Mouse (Mus musculus) splenic B cell, adult 2 months (primary cell): ENCODE results near the gene 4931428F04Rik.

Source experiments
- DNase-seq: peaks from one replicate; pipeline ENCODE4 v3.0.0-alpha.2; 2011; ENCODE audit warnings: low read depth, low spot score
- H3K27me3 ChIP-seq: 2 replicates; pipeline ENCODE4 v1.6.1; 2012; ENCODE audit warnings: mild to moderate bottlenecking, low read length, moderate library complexity, mixed read lengths; ENCODE audit not compliant: control insufficient read depth, poor library complexity, insufficient read depth, severe bottlenecking
- H3K36me3 ChIP-seq: 2 replicates; pipeline ENCODE4 v1.6.1; 2012; ENCODE audit warnings: mild to moderate bottlenecking, low read length, moderate library complexity, mixed read lengths; ENCODE audit not compliant: control insufficient read depth, poor library complexity, insufficient read depth, severe bottlenecking

Gene 4931428F04Rik

GRCm38 (mm10) chr8:105289805-105290460 lies at the start of gene 4931428F04Rik:
4931428F04Rik (minus strand) TSS chr8:105289864.
- peak; percentile 59 for DNase-seq
- H3K36me3 ChIP-seq: no peaks in the 10 kb centered on the region

GRCm38 (mm10) chr8:105338992-105339391 lies 49.3 kb upstream of the 4931428F04Rik start:
- Histone ChIP-seq H3K27me3 (no peaks in the 10 kb centered on the region), H3K36me3 (peaks cover 9% of the 10 kb centered on the region)
- DNase-seq: no peak

More at GRCm38 (mm10) chr8:105289805-105290460, at the start of gene 4931428F04Rik:
- H3K27me3 ChIP-seq: no peaks in the 10 kb centered on the region

- Histone ChIP-seq H3K27me3 (no peaks in the 10 kb centered on the region), H3K36me3 (peaks cover 13% of the 10 kb centered on the region)
- no peak for DNase-seq
These were observed 46.9 kb upstream of the 4931428F04Rik start for GRCm38 (mm10) chr8:105336373-105337130.

- DNase-seq: no peak
- Histone ChIP-seq H3K36me3 (peaks cover 18% of the 10 kb centered on the region), H3K27me3 (no peaks in the 10 kb centered on the region)
These were observed 42.9 kb upstream of the 4931428F04Rik start for GRCm38 (mm10) chr8:105332523-105332922.

DNA sequence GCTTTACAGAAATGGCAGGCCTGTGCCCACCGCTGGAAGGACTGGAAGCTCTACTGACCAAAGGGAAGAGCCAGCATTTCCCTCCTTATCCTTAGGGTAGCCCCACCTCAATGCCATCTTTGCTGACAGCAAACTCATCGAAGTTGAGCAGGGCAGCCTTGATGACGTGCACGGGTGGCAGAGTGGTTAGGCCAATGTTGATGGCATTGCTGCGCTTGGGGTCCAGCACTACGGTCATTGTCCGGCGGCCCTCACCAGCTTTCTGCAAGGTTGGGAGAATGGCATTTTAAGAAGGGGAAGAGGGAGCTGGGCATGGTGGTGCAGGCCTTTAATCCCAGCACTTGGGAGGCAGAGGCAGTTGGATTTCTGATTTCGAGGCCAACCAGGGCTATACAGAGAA lies 42.3 kb upstream of the 4931428F04Rik start:
- no peak for DNase-seq

GRCm38 (mm10) chr8:105331469-105331868 lies 41.8 kb upstream of the 4931428F04Rik start:
- no peak for DNase-seq
- H3K27me3 ChIP-seq: no peaks in the 10 kb centered on the region
- peaks cover 14% of the 10 kb centered on the region for H3K36me3 ChIP-seq

More for the DNA sequence above, 42.3 kb upstream of the 4931428F04Rik start:
- Histone ChIP-seq H3K36me3 (peaks cover 14% of the 10 kb centered on the region), H3K27me3 (no peaks in the 10 kb centered on the region)

GRCm38 (mm10) chr8:105330325-105330724 lies 40.7 kb upstream of the 4931428F04Rik start:
- Histone ChIP-seq H3K27me3 (no peaks in the 10 kb centered on the region), H3K36me3 (peaks cover 12% of the 10 kb centered on the region)
- no peak for DNase-seq

DNA sequence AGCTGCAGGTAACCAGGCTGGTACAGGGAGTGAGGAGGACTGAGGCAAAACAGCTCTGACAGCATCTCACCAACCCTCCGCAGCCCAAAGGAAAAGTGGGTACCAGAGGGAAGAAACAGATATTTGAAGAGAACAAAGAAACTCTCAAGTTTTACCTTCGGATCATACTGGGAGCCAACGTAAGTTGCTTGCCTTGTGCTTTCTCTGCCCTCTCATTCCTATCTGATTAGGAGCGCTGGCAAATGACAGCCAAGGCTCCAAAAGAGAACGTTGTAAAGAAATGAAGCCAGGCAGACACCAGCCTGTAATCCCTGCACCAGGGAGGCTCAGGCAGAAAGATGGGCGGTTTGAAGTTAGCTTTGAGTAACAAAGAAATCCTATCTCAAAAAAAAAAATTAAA lies 37.3 kb upstream of the 4931428F04Rik start:
- H3K27me3 ChIP-seq: no peaks in the 10 kb centered on the region
- peaks cover 6% of the 10 kb centered on the region for H3K36me3 ChIP-seq
- no peak for DNase-seq

DNA sequence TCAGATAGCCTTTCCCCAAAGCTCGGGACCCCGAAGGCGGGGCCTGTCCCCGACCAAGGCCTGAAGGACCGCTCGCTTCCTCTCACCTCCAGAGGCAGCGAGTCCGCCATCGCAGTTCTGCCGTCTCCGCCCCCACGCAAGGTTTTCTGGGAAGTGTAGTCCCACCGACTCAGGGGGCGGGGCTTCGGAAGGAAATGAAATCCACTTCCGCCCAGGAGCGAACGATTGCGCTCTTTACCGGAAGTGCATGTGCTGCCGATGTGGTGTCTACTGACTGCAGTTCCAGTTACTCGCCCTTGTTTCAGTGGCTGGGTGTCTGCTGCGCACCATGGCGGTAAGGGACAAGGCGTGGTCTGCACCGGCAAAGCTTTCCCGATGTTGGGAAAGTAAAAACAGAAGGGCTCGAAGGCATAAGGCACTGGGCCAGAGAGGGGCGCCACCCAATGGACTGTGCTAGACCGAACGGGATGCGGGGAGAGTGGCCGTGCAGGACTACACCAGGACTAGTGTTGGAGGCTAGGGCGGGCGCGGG lies 36.5 kb upstream of the 4931428F04Rik start, which contains the start of the genes Lrrc29 and Tmem208:
Gene Lrrc29, minus strand, starts transcription at position 138 of the 532 bp plus-strand sequence.
Gene Tmem208, plus strand, starts transcription at position 214 of the 532 bp plus-strand sequence.
- peak; percentile 97 for DNase-seq
- no peaks in the 10 kb centered on the region for H3K27me3 ChIP-seq
- H3K36me3 ChIP-seq: peaks cover 6% of the 10 kb centered on the region

DNA sequence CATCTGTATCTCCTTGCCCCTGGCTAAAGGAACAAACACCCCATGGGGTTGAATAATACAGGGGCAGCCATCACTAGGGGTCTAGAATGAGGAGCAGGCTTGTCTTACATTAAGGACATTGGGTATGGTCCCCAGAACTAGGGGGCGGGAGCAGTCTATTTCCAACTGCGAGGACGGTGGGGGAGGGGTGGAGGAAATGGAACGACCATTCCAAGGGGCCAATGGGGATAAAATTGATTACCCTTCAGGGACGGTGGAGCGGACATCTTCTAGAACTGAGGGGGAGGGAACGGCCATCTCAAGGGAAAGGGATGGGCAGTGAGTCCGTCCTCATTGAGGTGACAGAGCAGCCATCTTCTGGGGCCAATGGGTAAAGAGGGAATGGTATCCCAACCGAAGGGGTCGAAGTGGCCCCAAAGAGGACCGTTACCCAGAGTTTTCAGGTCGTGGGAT lies 36.0 kb upstream of the 4931428F04Rik start:
- Histone ChIP-seq H3K27me3 (no peaks in the 10 kb centered on the region), H3K36me3 (peaks cover 6% of the 10 kb centered on the region)
- no peak for DNase-seq

DNA sequence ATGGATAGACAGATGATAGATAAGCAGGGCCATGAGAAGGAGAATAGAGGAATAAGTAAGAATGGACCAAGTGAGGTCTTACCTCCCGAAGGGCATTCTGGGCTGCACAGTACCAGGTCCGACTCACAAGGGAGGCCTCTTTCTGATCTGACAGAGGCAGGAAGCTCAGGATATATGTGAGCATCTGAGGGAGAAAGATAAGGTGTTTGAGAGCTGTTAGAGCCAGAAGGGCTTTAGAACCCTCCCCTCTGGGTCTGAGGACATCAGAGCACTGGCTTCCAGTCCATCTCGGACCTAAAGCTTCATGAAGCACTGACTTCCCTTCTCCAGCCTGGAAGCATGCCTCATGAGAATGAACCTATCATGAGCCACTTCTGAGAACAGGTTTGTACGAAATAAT lies 33.5 kb upstream of the 4931428F04Rik start:
- H3K36me3 ChIP-seq: peaks cover 3% of the 10 kb centered on the region
- H3K27me3 ChIP-seq: no peaks in the 10 kb centered on the region
- DNase-seq: no peak

GRCm38 (mm10) chr8:105318662-105319190 lies 29.1 kb upstream of the 4931428F04Rik start:
- DNase-seq: no peak
- peaks cover 2% of the 10 kb centered on the region; the same call in 1 of the 2 replicates for H3K36me3 ChIP-seq

GRCm38 (mm10) chr8:105317941-105318340 lies 28.3 kb upstream of the 4931428F04Rik start:
- no peak for DNase-seq
- peaks cover 2% of the 10 kb centered on the region; the same call in 1 of the 2 replicates for H3K36me3 ChIP-seq
- H3K27me3 ChIP-seq: no peaks in the 10 kb centered on the region

More at GRCm38 (mm10) chr8:105318662-105319190, 29.1 kb upstream of the 4931428F04Rik start:
- H3K27me3 ChIP-seq: no peaks in the 10 kb centered on the region

GRCm38 (mm10) chr8:105315073-105315769 lies 25.6 kb upstream of the 4931428F04Rik start:
- DNase-seq: no peak
- H3K36me3 ChIP-seq: peaks cover 2% of the 10 kb centered on the region; the same call in 1 of the 2 replicates
- no peaks in the 10 kb centered on the region for H3K27me3 ChIP-seq
